Mouse (Mus musculus) kidney, adult 2 months (tissue): ENCODE data around the gene Ryr1. TPM values are rescaled to one million over a fixed set of nuclear protein-coding genes. Genes with fewer than 3 reads are reported as not detected.
"Not testable (repeated sequence)": the region's sequence is repeated elsewhere in the genome, so short reads cannot be mapped to it uniquely, and the experiment has no call there.

Experiments
- DNase-seq: peaks from one replicate; pipeline ENCODE4 v3.0.0; 2021
- H3K27ac ChIP-seq: fragments of 200-500 bp; 2 replicates; pipeline ENCODE4 v1.5.1; 2012; ENCODE audit warnings: low read depth, low read length, control low read depth, inconsistent platforms; ENCODE audit not compliant: insufficient read depth
- H3K27me3 ChIP-seq: fragments of 200-500 bp; replicated peaks from 2 replicates; pipeline ENCODE4 v1.6.1; 2012; ENCODE audit warnings: mild to moderate bottlenecking, moderate library complexity, low read length, inconsistent platforms; ENCODE audit not compliant: control insufficient read depth, insufficient read depth
- H3K36me3 ChIP-seq: fragments of 200-500 bp; 2 replicates; pipeline ENCODE4 v1.6.1; 2012; ENCODE audit warnings: mild to moderate bottlenecking, moderate library complexity, low read length, inconsistent platforms; ENCODE audit not compliant: control insufficient read depth, insufficient read depth
- H3K4me1 ChIP-seq: fragments of 200-500 bp; 2 replicates; pipeline ENCODE4 v1.6.1; 2011; ENCODE audit warnings: low read length; ENCODE audit not compliant: control insufficient read depth, insufficient read depth
- H3K4me3 ChIP-seq: fragments of 200-500 bp; 2 replicates; pipeline ENCODE4 v1.5.1; 2011; ENCODE audit warnings: mild to moderate bottlenecking, low read depth, low read length, control low read depth; ENCODE audit not compliant: insufficient read depth
- CTCF ChIP-seq: fragments of 200-500 bp; conservative IDR thresholded peaks from 2 replicates; pipeline ENCODE4 v1.5.1; 2011; ENCODE audit warnings: low read depth, mild to moderate bottlenecking, control low read depth, low read length, moderate library complexity, mixed read lengths; ENCODE audit not compliant: insufficient read depth, insufficient read length
- POLR2A ChIP-seq: fragments of 200-500 bp; IDR thresholded peaks from one replicate; pipeline ENCODE4 v1.6.1; 2011; ENCODE audit warnings: low read depth, low read length, control low read depth
- WGBS: fragments of 180-500 bp; shearing (Covaris S2); methylation state at CpG from one replicate; pipeline ENCODE4 v1.1.7; 2018; 5-methylcytosine and 5-hydroxymethylcytosine counted together
- polyA plus RNA-seq: library from polyadenylated mRNA; depleted of rRNA; stranded (reverse); fragments of >200 nt; gene quantifications from 2 replicates; pipeline ENCODE4 v1.2.3, GENCODE M21; 2012

Gene Ryr1
- polyA plus RNA-seq, 1 experiment = 3.0 TPM

GRCm38 (mm10) chr7:29144006-29144405, 19.0 kb upstream of the Ryr1 start:
- 83% methylated on average over 4 of the region's 4 CpGs for WGBS
- H3K27me3 ChIP-seq = no peaks in the 10 kb centered on the region
- no peak for DNase-seq

GRCm38 (mm10) chr7:29141416-29141815, 16.4 kb upstream of the Ryr1 start:
- no peaks in the 10 kb centered on the region for H3K36me3 ChIP-seq
- H3K27ac ChIP-seq = no peak overlapping the region
- H3K4me3 ChIP-seq = no peak overlapping the region
- TF ChIP-seq CTCF (no peak), POLR2A (no peak)
- H3K4me1 ChIP-seq = no peaks in the 10 kb centered on the region
- WGBS = 74% methylated on average over 8 of the region's 8 CpGs
- DNase-seq = no peak
- no peaks in the 10 kb centered on the region for H3K27me3 ChIP-seq

More at GRCm38 (mm10) chr7:29144006-29144405, 19.0 kb upstream of the Ryr1 start:
- Histone ChIP-seq H3K36me3 (no peaks in the 10 kb centered on the region), H3K27ac (no peak overlapping the region), H3K4me1 (no peaks in the 10 kb centered on the region), H3K4me3 (no peak overlapping the region)
- TF ChIP-seq CTCF (no peak), POLR2A (no peak)

GRCm38 (mm10) chr7:29139237-29139636, 14.3 kb upstream of the Ryr1 start:
- 93% methylated on average over 3 of the region's 4 CpGs for WGBS
- H3K27ac ChIP-seq, H3K4me1 ChIP-seq, H3K27me3 ChIP-seq, H3K36me3 ChIP-seq, DNase-seq, H3K4me3 ChIP-seq: not testable (repeated sequence)

GRCm38 (mm10) chr7:29137429-29137828, 12.4 kb upstream of the Ryr1 start:
- TF ChIP-seq CTCF (no peak), POLR2A (no peak)
- no peak overlapping the region for H3K27ac ChIP-seq
- no peaks in the 10 kb centered on the region; the same call in 1 of the 2 replicates for H3K27me3 ChIP-seq
- H3K4me3 ChIP-seq = no peak overlapping the region
- H3K36me3 ChIP-seq = no peaks in the 10 kb centered on the region
- 51% methylated on average over 16 of the region's 16 CpGs for WGBS
- DNase-seq = no peak
- H3K4me1 ChIP-seq = no peaks in the 10 kb centered on the region

DNA sequence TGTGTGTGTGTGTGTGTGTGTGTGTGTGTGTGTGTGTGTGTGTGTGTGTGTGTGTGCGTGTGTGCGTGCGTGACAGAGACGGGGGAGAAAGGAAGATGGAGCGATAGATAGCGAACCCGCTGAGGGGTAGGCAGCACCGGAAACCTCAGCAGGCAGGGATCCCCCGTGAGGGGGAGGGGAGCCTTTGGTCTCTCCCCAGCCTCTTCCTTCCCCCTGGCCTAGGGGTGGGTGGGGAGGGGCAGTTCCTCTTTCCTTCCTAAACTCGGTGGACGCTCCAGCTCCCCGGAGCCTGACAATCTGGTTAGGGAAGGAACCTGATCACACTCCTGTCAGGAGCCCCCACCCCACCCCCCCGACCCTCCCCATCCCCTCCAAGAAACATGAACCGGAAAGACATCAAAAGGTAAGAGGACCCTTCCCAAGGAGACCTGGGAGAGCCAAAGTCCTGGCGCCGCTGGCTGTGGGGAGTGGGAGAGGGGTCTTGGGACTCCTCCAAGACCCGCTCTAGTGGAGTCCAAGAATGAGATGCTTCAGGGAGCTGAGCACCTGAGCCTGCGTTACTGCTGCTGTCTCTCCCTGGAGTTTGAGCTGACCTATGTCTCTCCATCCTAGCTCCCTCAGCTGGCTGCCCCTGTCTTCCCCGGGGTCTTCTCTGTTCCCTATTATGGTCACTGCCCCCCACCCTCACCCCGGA, 9.9 kb upstream of the Ryr1 start, which contains the start of gene Rasgrp4:
Gene Rasgrp4 (plus strand): TSS at position 159 of the 694 bp plus-strand sequence.
- WGBS = under 1% methylated on average over 13 of the region's 20 CpGs
- Histone ChIP-seq H3K4me3 (peak within 1 kb of the TSS; percentile 13; the same call in 1 of the 2 replicates), H3K4me1 (no peaks in the 10 kb centered on the region), H3K27ac (no peak within 1 kb of the TSS), H3K36me3 (no peaks in the 10 kb centered on the region), H3K27me3 (no peaks in the 10 kb centered on the region; the same call in 1 of the 2 replicates)
- TF ChIP-seq POLR2A (no peak), CTCF (no peak)
- DNase-seq = peak; percentile 34

- TF ChIP-seq POLR2A (no peak), CTCF (no peak)
- Histone ChIP-seq H3K27me3 (no peaks in the 10 kb centered on the region; the same call in 1 of the 2 replicates), H3K27ac (no peak overlapping the region), H3K4me1 (no peaks in the 10 kb centered on the region), H3K4me3 (no peak overlapping the region), H3K36me3 (no peaks in the 10 kb centered on the region)
- DNase-seq = no peak
- 20% methylated on average over 3 of the region's 4 CpGs for WGBS
Measured at GRCm38 (mm10) chr7:29134230-29134629, 9.3 kb upstream of the Ryr1 start.

GRCm38 (mm10) chr7:29128725-29129124, 3.7 kb upstream of the Ryr1 start:
- Histone ChIP-seq H3K4me3 (no peak overlapping the region), H3K27ac (no peak overlapping the region), H3K4me1 (no peaks in the 10 kb centered on the region), H3K36me3 (no peaks in the 10 kb centered on the region), H3K27me3 (no peaks in the 10 kb centered on the region)
- 91% methylated on average over 2 of the region's 2 CpGs for WGBS
- peak; percentile 23 for DNase-seq
- no peak for TF ChIP-seq POLR2A
- TF ChIP-seq CTCF = peak; percentile 58
